Mouse (Mus musculus): ENCODE data around the gene Esrrg. TPM values are rescaled to one million over a fixed set of nuclear protein-coding genes. Genes with fewer than 3 reads are reported as not detected.

Esrrg gene
- polyA plus RNA-seq (2012; rRNA removed): 0.43 and 0.53 TPM in 2 replicates

DNA sequence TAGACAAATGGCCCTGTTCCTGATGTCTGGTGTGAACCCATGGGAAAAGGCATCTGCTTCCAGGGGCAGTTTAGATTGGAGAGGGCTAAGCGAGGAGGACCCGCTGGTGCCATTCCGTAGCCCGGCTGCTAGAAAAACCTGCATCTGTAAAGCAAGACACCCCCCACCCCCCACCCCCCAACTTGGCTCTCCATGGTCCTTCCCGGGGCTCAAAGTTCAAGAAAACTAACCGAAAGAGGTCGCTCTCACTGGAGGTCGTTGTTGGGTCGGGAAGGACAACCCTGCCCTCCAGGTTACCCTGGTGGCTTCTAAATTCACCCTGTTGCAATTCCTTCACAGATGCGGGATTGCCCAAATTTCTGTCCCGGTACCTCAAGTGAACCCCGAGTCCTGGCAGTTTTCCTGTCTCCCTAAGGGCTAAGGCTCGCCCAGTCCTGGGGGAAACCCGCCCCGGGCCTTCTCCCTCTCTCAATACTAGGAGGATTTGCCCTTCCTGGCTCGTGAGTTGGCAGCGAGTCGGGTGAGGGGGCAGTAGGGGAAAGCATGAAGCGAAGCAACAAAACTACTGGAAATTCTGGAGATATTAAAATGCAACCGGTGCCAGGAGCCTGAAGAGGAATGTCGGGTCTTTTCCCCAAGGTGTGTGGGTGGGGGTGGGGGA is at the start of gene Esrrg:
Gene Esrrg, plus strand, starts transcription at position 531 of the 661 bp plus-strand sequence.
- no peak for DNase-seq (ENCODE audit: low spot score)

DNA sequence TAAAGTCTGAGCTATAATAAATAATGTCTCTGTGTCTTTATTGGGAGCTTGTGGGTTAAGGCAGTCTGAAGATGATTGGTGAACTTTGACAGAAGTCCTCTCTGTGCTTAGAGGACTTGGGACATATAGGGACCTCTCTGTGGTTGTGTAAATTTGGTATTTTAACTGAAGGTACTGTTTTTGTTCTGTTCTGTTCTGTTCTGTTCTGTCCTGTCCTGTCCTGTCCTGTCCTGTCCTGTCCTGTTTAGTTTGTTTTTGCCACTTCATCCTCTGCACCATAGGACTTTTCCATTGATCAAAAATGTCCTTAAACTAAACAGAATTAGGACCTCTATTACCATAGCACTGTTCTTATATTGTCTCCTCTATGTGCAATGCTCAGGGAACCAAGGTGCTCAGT is 24.6 kb upstream of the Esrrg start:
- DNase-seq (ENCODE audit: low spot score): no peak

DNA sequence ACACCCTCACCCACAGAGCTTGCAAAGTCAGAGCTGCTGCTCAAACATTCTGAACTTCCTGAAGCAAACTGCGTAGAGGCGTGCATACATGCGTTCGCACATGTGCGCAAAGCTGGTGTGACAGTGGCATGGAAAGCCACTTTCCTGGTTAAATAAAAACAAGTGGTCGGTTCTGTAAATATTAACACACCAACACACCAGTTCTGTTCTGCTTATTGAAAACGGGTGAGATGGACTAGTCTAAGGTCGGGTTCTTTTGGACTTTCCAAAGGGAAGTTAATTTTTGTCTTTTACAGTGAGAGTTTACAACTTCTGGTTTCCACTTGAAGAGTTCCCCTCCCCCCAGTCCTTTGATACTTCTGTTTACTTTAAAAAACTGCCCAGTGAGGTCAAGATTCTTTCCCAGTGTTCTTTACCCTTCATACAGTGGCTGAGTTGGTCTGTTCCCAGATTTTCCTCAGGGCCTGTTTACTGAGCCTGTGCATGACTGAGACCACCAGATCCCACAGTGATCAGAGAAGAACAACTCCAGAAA is 22.0 kb upstream of the Esrrg start:
- no peak for DNase-seq (ENCODE audit: low spot score)

DNA sequence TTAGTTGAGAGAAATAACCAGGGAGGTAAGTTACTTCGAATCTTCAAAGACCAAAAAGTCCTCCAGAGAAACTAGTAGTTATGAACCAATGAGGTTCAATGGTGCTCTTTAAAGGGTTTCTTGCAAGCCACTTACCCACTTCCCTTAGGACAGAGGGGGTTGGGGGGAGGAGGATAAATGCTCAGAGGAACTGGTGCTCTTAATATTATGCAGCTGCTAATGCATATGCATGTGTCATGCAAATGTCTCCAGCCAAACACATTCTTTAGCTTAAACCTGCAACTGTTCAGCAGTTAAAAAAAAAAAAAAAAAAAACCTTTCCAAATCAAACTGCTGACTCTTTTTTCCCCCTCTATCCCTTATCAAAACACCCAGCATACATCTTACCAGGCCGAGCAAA is 5.6 kb upstream of the Esrrg start:
- DNase-seq (ENCODE audit: low spot score): no peak

DNA sequence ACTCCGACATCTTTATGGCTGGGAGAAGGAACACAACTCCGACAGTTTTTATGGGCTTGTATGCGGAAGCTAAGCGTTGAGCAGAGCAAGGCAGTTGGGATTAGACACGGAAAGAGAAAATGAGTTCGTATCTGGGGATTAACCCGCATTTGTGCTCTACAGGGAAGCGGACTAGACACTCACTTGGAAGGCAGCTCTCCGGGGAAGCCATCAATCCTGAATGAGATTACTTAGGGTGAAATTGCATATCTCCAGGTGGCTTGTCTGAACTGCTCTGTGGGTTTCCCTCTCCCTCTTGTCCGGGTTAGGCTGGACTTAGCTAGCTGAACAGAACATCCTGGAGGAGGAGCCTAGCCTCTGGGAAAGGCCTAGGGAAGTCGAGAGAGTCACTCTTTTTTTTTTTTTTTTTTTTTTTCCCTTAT is 4.5 kb upstream of the Esrrg start:
- DNase-seq (ENCODE audit: low spot score): no peak

DNA sequence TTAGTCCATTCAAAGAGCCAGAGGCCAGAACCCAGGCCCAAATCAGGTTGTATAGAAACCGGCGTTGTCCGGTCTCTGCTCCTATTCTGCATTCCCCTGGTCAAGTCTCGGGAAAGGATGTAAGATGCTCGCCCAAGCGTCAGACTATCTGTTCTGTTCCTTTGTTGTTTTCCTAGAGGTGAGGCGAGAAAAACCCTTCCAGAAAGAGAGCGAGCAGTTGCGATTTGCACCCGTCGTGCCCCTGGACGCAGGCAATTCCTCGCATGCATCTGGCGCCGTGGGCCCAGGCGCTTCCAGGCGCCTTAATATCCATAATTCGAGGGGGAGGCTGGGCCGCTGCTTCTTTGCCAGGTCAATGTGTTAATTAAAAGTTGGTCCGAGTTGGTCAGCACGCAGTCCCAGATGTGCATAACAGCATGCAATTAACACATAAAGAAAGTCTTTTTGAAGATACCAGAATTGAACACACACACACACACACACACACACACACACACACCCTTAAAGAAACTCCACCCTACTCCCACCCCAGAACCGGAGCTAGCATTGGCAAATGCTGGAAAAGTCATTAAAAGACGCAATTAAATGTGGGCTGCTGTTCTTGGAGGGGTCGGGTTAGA is 3.8 kb upstream of the Esrrg start:
- DNase-seq (ENCODE audit: low spot score): no peak

DNA sequence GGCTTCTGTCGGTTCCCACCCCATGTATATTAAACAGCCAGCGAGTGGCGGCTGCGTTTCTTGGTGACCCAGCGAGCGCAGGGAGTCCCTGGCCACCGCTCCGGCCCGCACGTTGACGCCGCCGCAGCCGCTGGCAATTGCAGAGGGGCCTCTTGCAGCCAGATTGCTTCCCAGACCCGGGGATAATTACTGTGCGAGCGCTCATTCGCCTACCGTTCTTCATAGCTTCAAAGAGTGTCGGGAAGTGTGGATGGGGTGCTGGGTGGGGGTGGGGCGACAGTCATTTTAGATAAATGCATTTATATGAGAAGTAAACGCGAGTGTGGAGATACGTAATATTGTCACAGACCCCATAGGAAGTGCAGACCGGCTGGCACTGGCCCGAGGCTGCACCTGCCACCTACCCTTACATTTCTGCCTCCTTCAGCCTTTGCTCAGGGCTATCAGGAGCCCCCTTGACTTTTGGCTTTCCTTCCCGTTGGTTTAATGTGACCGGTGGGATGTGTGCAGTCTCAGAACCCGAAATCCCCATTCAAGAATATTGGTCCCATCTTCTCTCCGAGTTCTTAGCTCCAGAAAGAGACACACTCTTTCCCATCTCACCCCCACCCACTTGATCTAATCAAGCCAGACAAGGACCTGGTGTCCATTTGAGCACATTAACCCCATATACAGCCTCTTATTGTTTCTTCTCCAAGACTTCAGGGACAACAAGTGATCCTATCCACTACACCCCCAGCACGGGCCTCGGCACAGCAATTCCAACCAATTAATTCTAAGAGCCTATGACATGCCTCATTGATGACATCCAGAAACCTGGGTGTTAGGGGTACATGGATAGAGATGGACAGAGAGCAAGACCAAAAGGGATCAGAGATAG is 3.0 kb upstream of the Esrrg start:
- no peak for DNase-seq (ENCODE audit: low spot score)

DNA sequence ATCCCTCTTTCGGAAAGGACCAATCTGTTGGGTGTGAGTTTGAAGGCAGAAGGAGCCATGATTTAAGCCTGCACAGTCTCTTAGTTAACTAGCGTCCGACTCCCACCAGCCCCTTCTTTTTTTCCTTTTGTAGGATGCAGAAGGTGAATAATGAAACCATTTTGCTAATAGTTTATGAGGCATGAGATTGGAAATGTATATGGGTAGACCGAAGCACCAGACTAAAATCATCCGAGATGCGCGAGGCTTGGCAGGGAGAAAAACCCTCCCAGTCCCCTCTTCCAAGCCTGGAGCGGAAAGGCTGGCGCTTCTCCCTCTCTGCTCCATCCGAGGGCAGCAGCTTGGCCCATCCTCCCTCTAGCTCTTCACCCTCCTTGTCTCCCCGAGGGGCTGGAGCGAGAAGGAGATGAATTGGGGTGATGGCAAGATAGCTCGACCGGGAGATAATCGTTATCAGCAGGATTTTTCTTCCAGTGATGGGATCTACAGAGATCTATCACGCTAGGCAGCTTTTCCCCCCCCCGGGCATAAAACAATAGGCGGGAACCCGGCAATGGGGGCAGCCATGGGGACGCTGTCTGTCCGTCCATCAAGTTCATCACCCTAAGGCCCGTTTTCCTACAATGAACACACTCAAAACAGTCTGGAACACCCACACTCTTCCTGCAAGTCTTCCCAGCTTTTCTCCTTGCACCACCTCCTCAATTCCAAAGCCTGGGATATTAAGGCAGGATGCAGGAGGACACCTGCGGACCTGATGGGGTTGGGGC is 2.1 kb upstream of the Esrrg start:
- no peak for DNase-seq (ENCODE audit: low spot score)

DNA sequence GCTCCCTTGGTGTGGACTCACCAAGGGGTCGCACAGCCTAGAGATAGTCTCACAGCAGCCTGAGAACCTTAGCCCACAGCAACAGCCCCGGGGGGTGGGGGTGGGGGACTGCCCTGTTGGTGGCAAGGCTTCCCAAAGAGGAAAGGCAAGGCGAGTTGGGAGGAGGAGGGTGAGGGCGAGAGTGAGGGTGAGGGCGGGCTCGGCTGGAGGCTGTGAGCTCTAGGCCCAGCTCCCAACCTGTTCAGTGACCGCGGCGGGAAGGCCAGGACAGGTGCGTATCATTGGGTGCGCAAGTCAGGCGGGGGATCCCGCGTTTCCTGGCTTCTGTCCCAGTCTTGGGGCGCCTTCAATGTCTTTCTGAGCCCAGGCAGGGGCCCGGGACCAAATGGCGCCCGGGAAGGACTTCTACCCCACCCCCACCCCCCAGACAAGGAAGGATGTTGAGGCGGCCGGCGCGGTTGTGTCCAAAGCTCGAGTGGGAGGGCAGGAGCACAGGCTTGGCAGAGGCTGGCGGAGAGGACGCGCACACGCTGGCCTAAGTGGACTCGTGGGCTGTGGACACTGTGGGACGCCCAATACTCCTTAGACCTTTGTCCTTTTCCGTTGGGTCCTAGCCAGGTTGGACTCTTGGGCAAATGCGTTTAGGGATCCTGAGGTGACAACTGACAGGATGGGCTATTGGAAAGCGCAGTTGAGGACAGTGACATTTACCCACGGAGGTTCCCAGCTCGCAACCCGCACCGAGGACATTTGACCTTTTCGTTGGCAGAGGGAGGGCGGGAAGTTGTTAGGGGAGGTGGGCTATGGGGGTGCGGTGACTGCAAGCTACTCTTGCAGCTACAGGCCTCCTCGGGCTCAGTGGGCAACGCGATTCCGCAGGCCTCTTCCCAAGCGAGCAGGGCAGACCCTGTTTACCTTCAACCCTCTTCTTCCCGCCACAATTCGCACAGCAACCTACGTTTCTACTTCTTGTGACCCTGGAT is 1.2 kb upstream of the Esrrg start:
- no peak for DNase-seq (ENCODE audit: low spot score)

DNA sequence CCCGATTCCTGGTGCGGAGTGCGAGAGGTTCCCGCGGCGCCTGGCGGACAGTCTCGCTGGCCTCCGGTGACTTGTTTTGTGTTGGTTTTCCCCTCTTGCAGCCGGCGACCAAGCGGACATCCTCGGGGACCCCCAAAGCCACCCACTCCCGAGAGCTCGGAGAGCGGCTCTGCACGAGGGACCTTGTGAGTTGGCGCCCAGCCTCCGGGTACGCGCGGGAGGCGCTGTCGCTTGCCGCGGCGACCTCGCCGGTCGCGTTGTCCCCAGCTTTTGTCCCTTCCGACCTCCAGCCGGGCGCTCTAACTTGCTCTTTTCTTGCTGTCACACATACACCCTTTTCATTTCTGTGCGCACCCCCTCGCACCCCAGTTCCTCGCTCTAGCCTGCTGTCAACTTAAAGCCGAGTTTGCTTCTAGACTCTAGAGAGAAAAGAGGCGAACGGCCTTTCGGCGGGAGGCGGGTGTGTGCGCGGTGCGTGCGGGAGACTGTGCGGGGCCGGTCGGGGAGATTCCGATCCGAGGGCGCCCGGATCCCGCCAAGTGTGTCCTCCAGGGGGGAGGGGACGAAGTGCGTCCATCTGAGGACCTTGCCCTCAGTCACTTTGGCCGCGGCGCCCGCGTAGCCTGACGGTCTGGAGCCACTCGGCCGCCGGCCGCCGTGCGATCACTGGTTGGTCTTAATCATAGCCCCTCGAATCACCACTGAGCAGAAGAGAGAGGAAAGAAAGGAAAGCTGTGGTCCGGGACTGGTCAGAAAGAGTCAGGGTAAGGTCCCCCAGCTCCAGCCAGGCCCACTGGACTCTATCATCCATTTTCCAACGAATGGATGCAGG is 646 bp downstream of the Esrrg start:
- DNase-seq (ENCODE audit: low spot score): peak; percentile 22

DNA sequence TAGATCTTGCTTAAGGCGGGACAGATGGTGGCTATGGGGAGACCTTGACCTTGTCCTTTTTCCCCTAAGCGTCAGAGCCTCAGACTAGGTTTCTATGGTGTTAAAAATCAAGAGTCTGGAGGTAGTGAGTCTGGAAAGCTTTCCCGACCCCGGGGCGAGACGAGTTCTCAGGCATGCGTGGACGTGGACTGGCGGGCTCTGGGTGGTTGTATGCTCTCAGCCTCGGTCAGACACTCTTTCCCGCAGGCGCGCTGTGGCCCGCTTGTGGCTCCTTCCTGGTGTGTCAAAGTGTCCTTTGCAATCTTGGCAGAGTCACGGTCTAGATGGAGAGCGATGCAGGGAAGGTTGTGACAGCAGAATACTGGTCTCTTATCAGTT is 1.3 kb downstream of the Esrrg start:
- DNase-seq (ENCODE audit: low spot score): no peak

DNA sequence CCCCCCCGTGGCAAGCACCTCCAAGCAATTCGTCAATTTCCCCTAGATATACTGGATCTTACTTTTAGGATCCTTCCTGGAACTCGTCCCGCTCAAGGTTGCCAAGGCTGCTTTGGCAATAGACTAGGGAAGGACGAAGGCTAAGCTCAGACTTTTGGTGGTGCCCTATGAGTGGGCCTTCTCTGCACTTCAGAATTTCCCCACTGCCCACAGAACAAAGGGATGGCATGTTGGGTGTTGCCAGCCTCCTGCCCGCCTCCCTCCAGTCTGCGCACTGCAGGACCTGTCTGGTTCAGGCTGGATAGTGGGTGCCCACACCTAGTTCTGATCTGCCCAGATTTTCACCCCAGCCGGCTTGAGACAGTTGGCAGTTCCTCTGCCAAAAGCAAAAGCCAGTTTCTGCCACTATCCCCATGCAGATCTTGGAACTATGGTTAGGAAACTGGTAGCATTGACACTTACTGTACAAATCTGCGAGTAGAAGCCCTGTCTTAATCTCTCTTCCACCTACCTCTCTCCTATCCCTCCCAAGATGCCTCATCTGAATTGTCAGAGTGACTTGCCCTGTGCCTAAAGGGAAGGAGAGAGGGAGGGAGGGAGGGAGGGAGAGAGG is 1.9 kb downstream of the Esrrg start:
- no peak for DNase-seq (ENCODE audit: low spot score)

DNA sequence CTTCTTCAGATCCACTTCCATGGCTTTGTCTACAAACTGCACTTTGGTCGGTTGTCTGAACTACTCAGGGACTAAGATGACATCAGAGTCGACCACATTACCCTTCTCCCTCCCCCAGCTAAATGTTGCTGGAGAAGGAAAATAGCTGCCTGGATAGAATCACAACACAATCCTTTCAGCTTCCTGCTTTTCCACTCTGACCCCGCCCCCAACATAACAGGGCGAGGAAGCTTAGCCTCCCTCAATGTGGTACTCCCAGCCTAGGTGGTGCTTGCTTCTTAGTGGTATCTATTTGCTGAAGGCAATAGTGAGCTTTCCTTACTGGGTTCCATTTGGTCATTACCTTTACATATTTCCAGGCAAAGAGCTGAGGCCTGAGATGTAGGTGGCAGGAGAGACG is 3.3 kb downstream of the Esrrg start:
- DNase-seq (ENCODE audit: low spot score): no peak

DNA sequence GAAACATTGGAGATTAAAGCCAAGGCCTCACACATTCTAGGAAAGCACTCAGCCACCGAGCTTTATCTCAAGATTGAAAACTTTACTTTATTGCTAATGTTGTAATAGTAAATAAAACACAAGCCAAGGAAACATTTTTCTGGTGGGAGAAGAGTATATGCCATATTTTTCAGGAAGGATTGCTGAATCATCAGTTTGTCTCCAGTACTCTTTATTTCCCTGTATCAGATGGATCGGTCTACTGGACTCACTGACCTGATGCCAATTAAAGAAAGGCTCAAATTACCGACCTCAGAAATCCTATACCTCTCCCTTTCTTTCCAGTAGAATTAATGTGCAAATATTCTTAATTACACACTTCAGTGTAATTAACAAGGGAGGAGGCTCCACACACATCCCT is 4.7 kb downstream of the Esrrg start:
- DNase-seq (ENCODE audit: low spot score): no peak

DNA sequence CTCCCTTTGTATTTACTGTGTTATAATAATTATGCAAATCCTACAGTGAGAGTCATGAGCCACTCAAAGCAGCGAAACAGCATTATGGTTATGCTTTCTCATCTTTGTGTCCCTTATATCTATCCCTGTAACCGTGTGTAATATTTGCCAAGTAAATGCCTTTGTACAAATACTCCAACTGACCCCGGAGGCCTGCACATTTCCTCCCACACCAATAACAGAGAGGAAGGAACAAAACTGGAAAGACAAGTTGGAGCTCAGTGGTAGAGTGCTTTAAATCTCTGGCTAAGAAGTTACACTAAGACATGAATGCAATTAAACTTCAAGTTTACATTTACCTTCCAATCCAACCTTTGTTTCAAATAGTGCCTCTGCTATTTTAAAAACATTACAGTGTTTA is 15.4 kb downstream of the Esrrg start:
- DNase-seq (ENCODE audit: low spot score): no peak

DNA sequence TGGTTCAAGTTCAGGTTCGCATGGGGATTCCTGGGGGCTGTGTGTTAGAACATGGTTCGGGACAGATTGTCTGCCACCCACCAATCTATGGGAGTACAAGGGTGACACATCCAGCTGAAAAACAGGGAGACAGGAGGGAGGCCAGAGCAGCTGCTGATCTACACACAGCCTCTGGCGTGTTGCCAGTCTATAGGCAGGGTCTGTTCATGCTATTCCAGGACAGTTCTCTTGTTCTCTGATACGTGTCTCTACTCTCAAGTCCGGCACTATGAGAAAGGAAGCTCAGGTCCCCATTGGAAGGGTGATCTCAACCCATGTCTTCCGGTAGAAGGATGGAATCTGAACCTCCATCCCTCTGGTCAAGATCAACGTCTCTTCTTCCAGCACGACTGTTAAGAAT is 21.8 kb downstream of the Esrrg start:
- DNase-seq (ENCODE audit: low spot score): no peak

DNA sequence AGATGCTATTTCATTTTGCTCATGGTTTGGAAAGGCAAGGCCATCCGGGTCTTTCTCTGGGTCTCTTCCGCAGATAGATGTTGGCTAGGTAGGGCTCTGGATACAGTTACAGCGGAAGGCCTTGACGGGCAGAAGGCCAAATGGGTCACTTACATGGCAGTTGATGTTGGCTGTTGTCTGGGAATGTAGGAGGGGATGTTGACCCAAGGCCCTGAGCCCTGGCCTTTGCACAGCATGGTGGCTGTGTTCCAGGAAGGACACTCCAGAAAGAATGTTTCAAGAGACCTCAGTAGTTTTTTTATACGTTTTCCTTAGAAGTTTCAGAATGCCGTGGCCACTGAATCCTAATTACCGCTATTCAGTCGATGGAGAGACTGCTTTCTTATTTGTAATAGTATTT is 22.9 kb downstream of the Esrrg start:
- DNase-seq (ENCODE audit: low spot score): no peak

DNA sequence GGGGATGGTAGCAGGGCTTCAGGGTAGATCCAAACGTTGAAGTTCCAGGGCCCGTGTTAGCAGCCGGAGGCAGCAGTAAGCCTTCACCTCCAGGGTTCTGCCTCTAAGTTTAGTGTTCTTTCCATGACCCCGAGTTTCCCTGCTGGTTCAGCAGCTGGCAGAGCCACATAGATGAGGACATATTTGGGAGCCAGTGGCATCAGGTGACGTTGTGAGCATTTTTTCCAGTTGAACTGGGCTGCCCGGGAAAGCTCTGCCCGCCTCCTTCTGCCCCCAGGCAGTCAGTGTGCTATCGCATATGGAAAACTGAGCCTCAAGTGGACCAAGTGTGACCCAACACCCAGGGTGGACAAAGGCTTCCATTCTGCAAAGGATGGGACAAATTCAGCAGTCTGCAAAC is 36.7 kb downstream of the Esrrg start:
- no peak for DNase-seq (ENCODE audit: low spot score)

DNA sequence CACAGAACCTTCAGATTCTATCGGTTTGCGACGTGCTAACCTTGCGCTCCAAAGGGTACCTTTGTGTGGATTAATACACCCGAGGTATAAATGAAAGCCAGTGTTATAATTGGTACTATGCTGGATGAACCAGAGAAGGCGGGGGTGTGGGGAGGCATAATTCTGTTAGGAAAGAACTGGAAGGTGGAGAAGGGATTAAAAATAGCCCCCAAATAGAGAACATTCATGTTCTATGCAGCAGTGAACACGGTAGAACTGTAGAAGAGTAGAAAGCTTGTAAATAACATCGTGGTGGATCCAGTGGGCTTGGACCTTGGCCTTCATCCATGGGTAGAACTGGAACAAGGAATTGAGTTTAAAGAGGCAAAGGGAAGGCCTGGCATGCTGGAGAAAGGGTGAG is 40.0 kb downstream of the Esrrg start:
- DNase-seq (ENCODE audit: low spot score): no peak
